Mouse (Mus musculus) hindbrain, embryonic 11.5 days (tissue): ENCODE data around the gene Hoxd8. TPM values are rescaled to one million over a fixed set of nuclear protein-coding genes. Genes with fewer than 3 reads are reported as not detected.
A peak's percentile ranks its signal among the peaks of the same experiment; 100 is the strongest.

Experiments used
- ATAC-seq: fragments of 200-750 bp; cut with Nextera tagmentation; 2 replicates; pipeline ENCODE4 v1.8.0; 2017; ENCODE audit warnings: mild to moderate bottlenecking, moderate TSS enrichment, moderate library complexity; ENCODE audit not compliant: low FRiP score
- DNase-seq: peaks from one replicate; pipeline ENCODE4 v3.0.0-alpha.2; 2015; ENCODE audit warnings: low spot score
- H3K27ac ChIP-seq: fragments of 300-500 bp; sonication (generic); 2 replicates; pipeline ENCODE4 v1.5.1; 2014; ENCODE audit warnings: mild to moderate bottlenecking, low read depth, low read length
- H3K27me3 ChIP-seq: fragments of 300-500 bp; sonication (generic); 2 replicates; pipeline ENCODE4 v1.6.1; 2014; ENCODE audit warnings: mild to moderate bottlenecking, low read length, moderate library complexity, mixed read lengths; ENCODE audit not compliant: control insufficient read depth, insufficient read depth
- H3K36me3 ChIP-seq: fragments of 300-500 bp; sonication (generic); 2 replicates; pipeline ENCODE4 v1.6.1; 2014; ENCODE audit warnings: mild to moderate bottlenecking, low read length, moderate library complexity, mixed read lengths; ENCODE audit not compliant: control insufficient read depth, insufficient read depth
- H3K4me1 ChIP-seq: fragments of 300-500 bp; sonication (generic); replicated peaks from 2 replicates; pipeline ENCODE4 v1.6.1; 2014; ENCODE audit warnings: low read length, mixed read lengths; ENCODE audit not compliant: control insufficient read depth, insufficient read depth
- H3K4me2 ChIP-seq: fragments of 300-500 bp; sonication (generic); replicated peaks from 2 replicates; pipeline ENCODE4 v1.6.1; 2014; ENCODE audit warnings: mild to moderate bottlenecking, low read depth, low read length
- H3K4me3 ChIP-seq: fragments of 300-500 bp; sonication (generic); 2 replicates; pipeline ENCODE4 v1.5.1; 2014; ENCODE audit warnings: low read depth, low read length
- H3K9ac ChIP-seq: fragments of 300-500 bp; sonication (generic); 2 replicates; pipeline ENCODE4 v1.6.1; 2014; ENCODE audit warnings: low read depth, low read length
- H3K9me3 ChIP-seq: fragments of 300-500 bp; sonication (generic); 2 replicates; pipeline ENCODE4 v1.6.1; 2016; ENCODE audit warnings: low read length; ENCODE audit not compliant: control insufficient read depth
- WGBS: fragments of 180-500 bp; shearing (Covaris S2); extraction: QIAGEN DNeasy Blood & Tissue Kit; methylation state at CpG from one replicate; pipeline ENCODE4 v1.1.7; 2014; 5-methylcytosine and 5-hydroxymethylcytosine counted together
- polyA plus RNA-seq: library from polyadenylated mRNA; unstranded; fragments of >200 nt; fragmentation: Nextera tagmentation; extraction: Ambion mirVana; gene quantifications from 2 replicates; pipeline ENCODE4 v1.2.1, GENCODE M21; 2014

Hoxd8 gene
- polyA plus RNA-seq, 1 experiment from 2014 or later = 0.19 TPM

DNA sequence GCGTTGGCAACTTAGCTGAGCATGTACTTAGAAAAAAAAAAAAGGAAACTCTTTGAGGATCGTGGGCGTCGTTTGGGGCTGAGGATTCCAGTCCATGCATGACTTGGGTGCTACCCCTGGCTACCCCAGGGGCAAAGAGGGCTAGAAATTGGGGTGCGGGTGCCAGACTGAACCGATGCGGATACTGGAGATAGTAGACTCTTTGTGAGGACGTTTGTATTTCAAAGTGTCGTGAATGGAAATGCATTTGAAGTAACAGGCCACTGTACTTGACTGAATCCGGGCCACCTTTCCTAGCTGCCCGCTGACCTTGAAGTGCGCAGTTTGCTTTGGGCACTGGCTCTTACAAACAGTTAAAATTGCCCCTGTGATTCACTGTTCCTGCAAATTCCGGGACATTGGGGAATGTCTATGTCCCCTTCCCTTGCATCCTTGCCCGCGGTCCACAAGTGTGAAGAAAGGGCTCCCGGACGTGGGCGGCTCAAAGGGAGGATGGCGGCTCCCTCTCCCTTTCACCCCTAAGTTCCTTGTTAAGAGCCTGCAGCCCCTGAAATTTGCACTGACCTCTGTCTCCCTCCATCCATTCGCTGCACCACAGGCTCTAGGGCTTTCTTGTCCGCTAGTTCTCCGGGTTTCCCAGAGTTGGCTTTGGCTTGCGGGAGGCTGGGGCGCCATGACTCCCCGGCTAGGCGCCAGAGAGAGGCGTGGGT, 17.3 kb upstream of the Hoxd8 start:
- H3K4me3 ChIP-seq = no peak overlapping the region
- DNase-seq (no peak), ATAC-seq (no peak)
- WGBS = 1% methylated on average over 27 of the region's 27 CpGs
- H3K4me2 ChIP-seq = no peak overlapping the region
- no peak overlapping the region for H3K9ac ChIP-seq
- H3K4me1 ChIP-seq = peaks cover 11% of the 10 kb centered on the region
- no peak overlapping the region for H3K27ac ChIP-seq
- H3K9me3 ChIP-seq = no peaks in the 10 kb centered on the region
- H3K36me3 ChIP-seq = no peaks in the 10 kb centered on the region
- H3K27me3 ChIP-seq = peaks cover 86% of the 10 kb centered on the region

DNA sequence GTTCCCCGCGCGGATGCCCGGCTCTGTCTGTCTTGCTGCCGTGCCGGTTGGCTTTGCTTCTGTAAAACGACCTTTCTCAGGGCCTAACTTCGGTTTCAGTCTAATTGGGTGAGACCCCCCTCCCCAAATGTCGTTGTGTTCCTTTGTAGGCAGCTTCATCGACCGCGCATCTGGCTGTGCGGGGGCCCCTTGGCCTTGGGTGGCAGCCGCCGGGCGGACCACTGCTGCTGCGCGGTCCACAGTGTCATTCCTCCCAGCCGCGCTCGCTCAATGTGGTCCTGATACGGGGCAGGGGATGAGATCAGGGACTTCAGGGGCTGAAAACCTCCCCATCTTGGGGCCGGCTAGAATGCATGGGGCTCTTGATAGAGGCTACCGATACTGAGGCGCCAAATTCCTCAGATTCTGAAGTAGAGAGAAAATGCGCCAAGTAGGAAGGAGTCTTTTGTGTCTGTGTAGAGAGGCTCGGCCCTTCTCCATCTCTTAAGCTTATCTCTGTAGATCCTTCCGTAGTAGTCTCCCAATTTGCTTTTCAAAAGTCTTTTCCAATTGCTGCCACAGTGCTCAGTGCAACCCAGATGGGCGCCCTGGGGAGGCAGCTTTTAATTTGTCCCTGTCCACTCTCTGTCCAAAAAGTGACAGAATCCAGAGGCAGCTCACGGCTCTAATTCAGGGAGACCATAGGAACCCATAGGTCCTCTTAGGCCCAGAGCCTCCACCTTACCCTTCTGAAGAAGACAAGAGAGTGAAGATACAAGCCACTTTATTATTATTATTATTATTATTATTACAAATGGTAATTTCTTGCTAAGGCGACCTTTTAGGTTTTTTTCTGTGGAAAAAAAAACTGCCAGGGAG, 16.5 kb upstream of the Hoxd8 start:
- Histone ChIP-seq H3K9ac (no peak overlapping the region), H3K27me3 (peaks cover 86% of the 10 kb centered on the region), H3K27ac (no peak overlapping the region), H3K4me1 (peaks cover 6% of the 10 kb centered on the region), H3K4me2 (no peak overlapping the region), H3K36me3 (no peaks in the 10 kb centered on the region), H3K9me3 (no peaks in the 10 kb centered on the region), H3K4me3 (no peak overlapping the region)
- ATAC-seq (no peak), DNase-seq (no peak)
- under 1% methylated on average over 31 of the region's 31 CpGs for WGBS

- no peaks in the 10 kb centered on the region for H3K36me3 ChIP-seq
- ATAC-seq = no peak
- peaks cover 86% of the 10 kb centered on the region for H3K27me3 ChIP-seq
- H3K9me3 ChIP-seq = no peaks in the 10 kb centered on the region
- no peak for DNase-seq
- 0 out of 2 replicates have a peak, but pooled peaks cover 4% of the 10 kb centered on the region for H3K4me1 ChIP-seq
- no peak overlapping the region for H3K27ac ChIP-seq
- H3K4me2 ChIP-seq = no peak overlapping the region
- H3K9ac ChIP-seq = no peak overlapping the region
- 3% methylated on average over 12 of the region's 12 CpGs for WGBS
- no peak overlapping the region for H3K4me3 ChIP-seq
These were observed 15.4 kb upstream of the Hoxd8 start for GRCm38 (mm10) chr2:74688795-74689573.

- ATAC-seq = no peak
- Histone ChIP-seq H3K4me1 (0 out of 2 replicates have a peak, but pooled peaks cover 4% of the 10 kb centered on the region), H3K27ac (no peak overlapping the region), H3K9ac (no peak overlapping the region), H3K4me3 (no peak overlapping the region), H3K36me3 (no peaks in the 10 kb centered on the region), H3K4me2 (no peak overlapping the region), H3K27me3 (peaks cover 86% of the 10 kb centered on the region), H3K9me3 (no peaks in the 10 kb centered on the region)
- under 1% methylated on average over 24 of the region's 24 CpGs for WGBS
- DNase-seq = no peak
These were observed 14.7 kb upstream of the Hoxd8 start for GRCm38 (mm10) chr2:74689574-74690337.

DNA sequence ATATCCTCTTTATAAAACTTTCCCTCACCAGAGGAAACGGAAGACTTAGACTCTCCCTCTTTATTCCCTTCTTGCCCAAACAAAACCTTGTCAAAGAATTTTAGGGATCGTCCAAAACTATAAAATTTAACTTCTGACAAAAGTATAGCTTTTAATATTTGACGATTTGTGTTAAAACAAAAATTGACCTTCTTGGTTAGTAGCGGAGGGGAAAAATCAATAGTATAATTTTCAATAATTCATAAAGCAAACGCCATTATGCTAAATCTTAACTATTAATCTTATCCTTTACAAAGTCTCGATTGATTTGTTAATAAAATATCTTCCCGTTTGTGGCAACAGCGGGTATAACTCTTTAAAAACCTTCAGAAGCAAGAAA, 14.1 kb upstream of the Hoxd8 start:
- H3K9ac ChIP-seq = no peak overlapping the region
- H3K9me3 ChIP-seq = no peaks in the 10 kb centered on the region
- no peak overlapping the region for H3K4me3 ChIP-seq
- DNase-seq (no peak), ATAC-seq (no peak)
- no peaks in the 10 kb centered on the region for H3K36me3 ChIP-seq
- H3K4me2 ChIP-seq = no peak overlapping the region
- WGBS = 8% methylated on average over 8 of the region's 8 CpGs
- no peak overlapping the region for H3K27ac ChIP-seq
- H3K27me3 ChIP-seq = peaks cover 86% of the 10 kb centered on the region
- H3K4me1 ChIP-seq = 0 out of 2 replicates have a peak, but pooled peaks cover 4% of the 10 kb centered on the region

DNA sequence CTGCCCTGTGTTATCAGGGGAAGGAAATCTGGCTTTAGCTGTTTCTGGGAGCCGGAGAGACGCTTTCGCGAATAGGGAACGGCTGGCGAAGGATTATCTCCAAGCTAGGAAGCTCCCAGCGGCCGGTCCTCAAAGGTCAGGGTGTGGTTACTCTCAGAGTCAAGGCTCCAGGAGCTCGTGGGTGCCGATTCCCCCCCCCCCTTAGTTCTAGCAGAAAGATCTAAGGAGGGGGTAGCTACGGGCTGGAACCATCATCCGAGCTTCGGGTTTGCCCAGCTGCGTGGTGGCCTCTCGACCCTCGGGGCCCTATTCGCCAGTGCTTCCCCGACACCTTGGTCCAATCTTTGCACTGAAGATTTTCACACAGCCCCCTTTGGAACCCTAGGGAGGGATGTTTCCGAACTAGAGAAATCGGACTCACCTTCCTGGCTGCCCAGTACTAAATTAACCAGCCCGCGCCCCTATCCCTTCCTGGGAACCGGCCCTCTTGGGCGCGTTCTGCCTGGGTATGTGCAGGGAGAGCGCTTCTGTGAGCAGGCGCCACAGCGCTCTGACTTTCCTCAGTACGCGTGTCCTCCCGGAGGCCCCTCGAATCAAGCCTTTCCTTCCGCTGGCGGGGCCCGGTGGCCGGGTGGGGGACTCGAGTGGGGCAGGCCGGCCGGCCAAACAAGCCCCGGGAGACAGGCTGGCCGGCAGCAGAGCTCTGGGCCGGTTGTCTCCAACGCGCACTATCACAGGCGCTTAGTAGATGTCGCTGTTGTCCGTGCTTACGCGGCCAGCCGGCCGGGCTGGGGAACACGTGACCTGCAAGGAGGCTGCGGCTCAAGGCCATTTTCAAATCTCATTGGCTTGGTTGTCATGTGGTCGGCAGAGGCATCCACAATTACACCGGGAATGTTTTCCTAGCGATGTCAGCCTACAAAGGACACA, 13.1 kb upstream of the Hoxd8 start, which contains the start of gene Hoxd10:
Hoxd10 (plus strand) TSS at position 903 of the 930 bp plus-strand sequence.
- no peak within 1 kb of the TSS for H3K9ac ChIP-seq
- peak; percentile 81 for ATAC-seq
- no peaks in the 10 kb centered on the region for H3K36me3 ChIP-seq
- H3K4me2 ChIP-seq = no peak within 1 kb of the TSS
- no peak within 1 kb of the TSS for H3K27ac ChIP-seq
- H3K4me3 ChIP-seq = no peak within 1 kb of the TSS
- H3K9me3 ChIP-seq = no peaks in the 10 kb centered on the region
- 1% methylated on average over 56 of the region's 56 CpGs for WGBS
- DNase-seq = peak; percentile 80
- H3K4me1 ChIP-seq = 0 out of 2 replicates have a peak, but pooled peaks cover 4% of the 10 kb centered on the region
- H3K27me3 ChIP-seq = peaks cover 91% of the 10 kb centered on the region

- no peak overlapping the region for H3K9ac ChIP-seq
- DNase-seq = no peak
- H3K4me2 ChIP-seq = no peak overlapping the region
- H3K27me3 ChIP-seq = peaks cover 91% of the 10 kb centered on the region
- no peaks in the 10 kb centered on the region for H3K36me3 ChIP-seq
- H3K4me3 ChIP-seq = no peak overlapping the region
- 5% methylated on average over 35 of the region's 35 CpGs for WGBS
- H3K4me1 ChIP-seq = 0 out of 2 replicates have a peak, but pooled peaks cover 4% of the 10 kb centered on the region
- no peak overlapping the region for H3K27ac ChIP-seq
- no peaks in the 10 kb centered on the region for H3K9me3 ChIP-seq
- ATAC-seq = no peak
These were observed 12.2 kb upstream of the Hoxd8 start for GRCm38 (mm10) chr2:74691995-74692807.
